Mouse (Mus musculus) erythroblast, adult 5-6 weeks (primary cell): ENCODE measurements at regions not wholly inside any gene's neighbourhood (a gene's known extent, or its start where the extent isn't known, plus 50 kb on each side); places are given as distances from the start of the nearest gene placed in this dataset.
"Not testable (repeated sequence)": the region's sequence is repeated elsewhere in the genome, so short reads cannot be mapped to it uniquely, and the experiment has no call there.

Experiments used
- ATAC-seq: replicated peaks from 2 replicates; pipeline ENCODE4 v1.8.0; 2016; ENCODE audit warnings: moderate number of reproducible peaks, mild to moderate bottlenecking, moderate TSS enrichment, inconsistent platforms; ENCODE audit not compliant: poor library complexity, low FRiP score, severe bottlenecking

DNA sequence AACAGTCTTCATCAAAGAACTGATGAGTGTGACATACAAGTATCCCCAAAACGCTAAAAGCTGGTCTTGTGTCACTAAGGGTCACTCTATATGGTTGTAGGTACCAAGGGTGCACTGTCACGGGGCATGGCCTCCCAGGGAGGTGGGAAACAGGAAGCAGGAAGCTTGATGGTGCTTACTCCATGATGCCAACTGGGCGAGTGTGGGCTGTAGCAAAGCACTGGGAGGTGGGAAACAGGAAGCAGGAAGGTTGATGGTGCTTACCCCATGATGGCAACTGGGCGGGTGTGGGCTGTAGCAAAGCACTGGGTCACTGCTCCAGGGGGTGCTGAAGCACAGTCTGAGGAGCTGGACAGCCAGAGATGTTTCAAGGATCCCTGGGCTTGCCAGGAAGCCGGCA is 1019.3 kb downstream of the Adam6a start:
- no peak for ATAC-seq

DNA sequence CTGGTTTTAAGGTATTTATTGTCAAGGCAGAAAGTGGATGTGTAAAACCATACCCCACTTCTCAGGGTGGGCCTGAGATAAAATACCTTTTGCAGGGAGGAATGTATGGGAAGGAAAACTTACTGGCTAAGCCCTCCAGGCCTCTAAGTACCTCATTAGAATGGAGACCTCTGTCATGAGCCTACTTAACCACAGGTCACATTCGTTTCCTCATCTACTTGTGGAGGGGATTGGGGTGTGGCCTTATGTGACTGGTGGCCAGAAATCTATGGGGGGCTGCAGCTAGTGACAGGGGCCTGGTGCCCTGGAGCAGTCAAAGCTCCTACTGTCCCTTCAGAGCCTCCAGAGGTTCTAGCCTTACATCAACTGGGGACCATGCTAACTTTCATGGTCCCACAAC is 1020.0 kb downstream of the Adam6a start:
- ATAC-seq, result no peak

DNA sequence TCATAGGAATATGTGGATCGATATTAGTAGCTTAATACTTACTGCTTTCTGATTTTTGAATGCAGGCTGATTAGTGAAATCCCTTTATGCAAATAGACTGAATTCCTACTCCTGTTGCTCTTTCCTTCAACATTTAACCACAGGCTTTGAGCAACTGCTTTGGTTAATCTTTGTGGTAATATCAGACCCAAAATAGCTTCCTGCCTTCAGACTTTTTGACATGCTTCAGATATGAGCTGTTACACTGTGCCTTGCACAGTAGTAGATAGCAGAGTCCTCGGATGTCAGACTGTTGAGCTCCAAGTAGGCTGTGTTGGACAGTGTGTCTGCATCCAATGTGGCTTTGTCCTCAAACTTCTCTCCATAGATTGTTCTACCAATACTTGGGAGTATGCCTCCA is 1020.6 kb downstream of the Adam6a start:
- ATAC-seq, result no peak

DNA sequence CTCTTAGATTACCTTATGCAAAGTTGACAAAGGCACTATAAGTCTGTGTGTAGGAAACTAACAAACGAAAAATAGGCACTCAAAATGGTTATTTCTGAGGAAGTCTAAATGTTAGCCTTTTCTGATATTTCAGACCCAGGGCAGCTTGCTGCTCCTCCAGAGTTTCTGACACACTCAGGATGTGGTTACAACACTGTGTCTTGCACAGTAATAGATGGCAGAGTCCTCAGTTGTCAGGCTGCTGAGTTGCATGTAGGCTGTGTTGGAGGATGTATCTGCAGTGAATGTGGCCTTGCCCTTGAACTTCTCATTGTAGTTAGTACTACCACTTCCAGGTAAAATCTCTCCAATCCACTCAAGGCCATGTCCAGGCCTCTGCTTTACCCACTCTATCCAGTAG is 1039.7 kb downstream of the Adam6a start:
- no peak for ATAC-seq

DNA sequence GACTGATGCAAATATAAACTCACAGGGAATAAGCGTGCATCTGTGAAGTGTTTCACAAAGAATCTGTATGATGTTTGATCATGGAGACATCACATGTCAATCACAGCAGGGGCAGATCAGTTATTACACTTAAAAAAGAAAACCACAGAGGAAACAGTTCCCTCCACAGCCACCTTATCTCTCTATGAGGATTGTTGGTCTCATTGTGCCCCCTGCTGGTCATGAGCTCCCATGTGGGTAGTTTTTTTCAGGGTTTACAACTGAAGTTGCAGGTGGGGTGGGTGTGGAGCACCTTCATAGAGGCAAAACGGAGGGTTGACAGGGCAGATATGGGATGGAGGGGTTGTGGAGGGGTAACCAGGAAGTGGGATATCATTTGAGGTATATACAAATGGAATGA is 1043.5 kb downstream of the Adam6a start:
- ATAC-seq, result no peak

DNA sequence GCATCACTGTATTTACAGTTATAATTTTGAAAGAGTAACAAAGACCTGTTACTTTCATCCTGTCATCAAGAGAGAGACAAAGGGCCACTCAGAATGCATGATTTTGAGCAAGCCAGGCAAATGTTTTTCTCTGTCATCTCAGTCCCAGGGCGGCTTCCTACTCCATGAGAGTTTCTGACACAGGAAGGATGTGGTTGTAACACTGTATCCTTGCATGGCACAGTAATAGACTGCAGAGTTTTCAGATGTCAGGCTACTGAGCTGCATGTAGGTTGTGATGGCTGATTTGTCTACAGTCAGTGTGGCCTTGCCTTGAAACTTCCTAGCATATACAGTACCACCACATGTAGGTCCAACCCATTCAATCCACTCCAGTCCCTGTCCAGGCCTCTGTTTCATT is 1054.0 kb downstream of the Adam6a start:
- ATAC-seq, result no peak

DNA sequence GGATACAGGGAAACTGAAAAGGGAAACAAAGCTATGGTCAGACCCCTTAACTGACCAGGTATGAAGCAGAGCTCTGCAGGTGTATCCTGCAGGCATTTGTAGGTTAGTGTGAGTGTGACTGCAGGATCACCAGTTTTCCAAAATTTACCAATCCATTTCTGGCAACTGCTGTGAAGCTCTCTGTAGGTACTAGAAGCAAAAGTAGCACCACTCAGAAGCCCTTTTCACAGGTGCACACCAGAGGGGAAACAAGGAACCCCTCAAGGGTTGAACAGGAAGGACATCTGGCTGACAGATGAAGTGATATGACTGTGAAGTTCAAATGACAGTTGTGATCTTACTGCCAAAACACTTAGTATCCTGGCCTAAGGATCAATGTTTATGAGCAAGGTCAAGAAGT is 1065.5 kb downstream of the Adam6a start:
- ATAC-seq, result no peak

DNA sequence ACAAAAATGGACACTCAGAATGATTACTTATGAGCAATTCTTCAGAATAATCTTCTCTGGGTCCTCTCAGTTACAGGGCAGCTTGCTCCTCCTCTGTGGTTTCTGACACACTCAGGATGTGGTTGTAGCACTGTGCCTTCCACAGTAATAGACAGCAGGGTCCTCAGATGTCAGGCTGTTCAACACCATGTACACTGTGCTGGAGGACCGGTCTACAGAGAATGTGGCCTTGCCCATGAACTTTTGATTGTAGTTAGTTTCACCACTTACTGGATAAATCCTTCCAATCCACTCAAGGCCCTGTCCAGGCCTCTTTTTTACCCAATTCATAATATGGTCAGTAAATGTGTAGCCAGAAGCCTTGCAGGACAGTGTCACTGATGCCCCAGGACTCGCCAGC is 1068.4 kb downstream of the Adam6a start:
- no peak for ATAC-seq

DNA sequence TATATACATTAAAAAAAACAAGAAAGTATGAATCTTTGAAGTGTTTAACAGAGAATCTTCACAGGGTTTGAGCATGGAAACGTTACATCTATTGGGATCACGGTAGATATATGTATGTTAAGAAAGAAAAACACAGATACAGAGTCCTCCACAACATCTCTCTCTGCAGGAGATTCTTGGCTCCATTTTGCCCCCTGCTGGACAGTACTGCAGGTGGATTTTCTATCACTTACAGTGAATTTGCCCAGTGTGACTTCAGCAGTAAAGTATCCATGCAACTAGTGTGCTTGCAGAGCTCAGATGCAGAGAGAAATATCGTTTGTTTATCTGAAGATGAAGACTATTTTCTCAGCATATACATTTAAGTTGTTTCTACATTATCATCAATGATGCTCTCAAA is 1071.5 kb downstream of the Adam6a start:
- no peak for ATAC-seq

DNA sequence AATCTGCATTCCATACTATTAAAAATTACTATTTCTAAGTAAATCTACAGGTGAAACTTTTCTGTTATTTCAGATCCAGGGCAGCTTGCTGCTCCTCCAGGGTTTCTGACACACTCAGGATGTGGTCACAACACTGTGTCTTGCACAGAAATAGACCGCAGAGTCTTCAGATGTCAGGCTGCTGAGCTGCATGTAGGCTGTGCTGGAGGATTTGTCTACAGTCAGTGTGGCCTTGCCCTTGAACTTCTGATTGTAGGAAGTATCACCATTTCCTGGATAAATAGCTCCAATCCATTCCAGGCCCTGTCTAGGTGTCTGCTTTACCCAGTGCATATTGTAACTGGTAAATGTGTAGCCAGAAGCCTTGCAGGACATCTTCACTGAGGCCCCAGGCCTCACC is 1072.0 kb downstream of the Adam6a start:
- ATAC-seq, result no peak

DNA sequence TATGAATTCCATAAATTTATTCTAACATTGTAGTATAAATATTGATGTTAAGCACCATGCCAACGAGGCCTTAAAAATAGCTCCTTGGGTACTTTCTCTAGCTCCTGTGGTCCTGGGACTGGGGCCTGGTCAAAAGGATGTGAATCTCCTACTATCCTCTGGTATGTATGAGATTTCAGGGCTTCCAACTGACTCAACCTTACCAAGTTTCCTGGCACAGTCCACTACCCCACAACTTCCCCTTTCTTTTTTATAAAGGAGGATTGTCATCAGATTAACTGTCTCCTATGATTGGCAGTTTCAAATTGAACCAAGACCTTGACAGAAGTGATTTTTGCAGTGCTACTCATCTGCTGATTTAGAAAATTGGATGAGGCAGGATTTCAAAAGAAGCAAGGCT is 1097.4 kb downstream of the Adam6a start:
- ATAC-seq, result no peak

DNA sequence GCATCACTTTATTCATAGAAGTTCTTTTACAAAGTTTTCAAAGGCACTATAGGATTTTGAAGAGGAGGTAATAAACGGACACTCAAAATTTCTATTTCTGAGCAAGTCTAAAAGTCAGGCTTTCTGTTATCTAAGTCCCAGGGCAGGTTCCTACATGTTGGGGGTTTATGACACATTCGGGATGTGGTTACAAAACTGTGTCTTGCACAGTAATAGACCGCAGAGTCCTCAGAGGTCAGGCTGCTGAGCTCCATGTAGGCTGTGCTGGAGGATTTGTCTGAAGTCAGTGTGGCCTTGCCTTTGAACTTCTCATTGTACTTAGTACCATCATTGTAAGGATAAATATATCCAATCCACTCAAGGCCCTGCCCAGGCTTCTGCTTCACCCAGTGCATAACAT is 1102.7 kb downstream of the Adam6a start:
- no peak for ATAC-seq

DNA sequence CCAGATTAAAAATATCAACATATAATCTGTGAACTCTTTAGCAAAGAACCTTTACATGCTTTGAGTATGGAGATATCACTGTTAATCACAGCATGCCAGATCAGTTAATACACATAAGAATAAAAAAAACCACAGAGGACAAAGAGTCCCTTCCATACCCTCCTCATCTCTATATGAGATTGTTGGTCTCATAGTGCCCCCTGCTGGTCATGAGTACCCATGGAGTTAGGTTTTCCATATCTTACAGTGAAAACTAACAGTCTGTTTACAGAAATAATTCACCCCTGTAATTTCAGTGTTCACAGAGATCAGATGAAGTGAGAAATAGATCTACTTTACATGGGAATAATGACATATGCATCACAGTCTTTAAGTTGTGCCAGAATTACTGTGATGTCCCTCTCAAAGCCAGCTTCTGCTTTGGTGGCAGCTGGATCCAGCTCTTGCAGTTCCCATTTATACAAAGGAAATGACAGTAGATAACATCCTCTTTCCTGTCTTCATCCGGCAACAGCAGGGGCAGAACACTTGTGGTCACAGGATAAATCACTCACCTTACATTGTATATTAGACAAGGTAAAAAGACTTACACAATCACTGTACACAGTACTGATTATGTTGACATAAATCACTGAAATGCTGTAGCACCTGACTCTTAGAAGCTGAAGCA is 1106.9 kb downstream of the Adam6a start:
- not testable (repeated sequence) for ATAC-seq

DNA sequence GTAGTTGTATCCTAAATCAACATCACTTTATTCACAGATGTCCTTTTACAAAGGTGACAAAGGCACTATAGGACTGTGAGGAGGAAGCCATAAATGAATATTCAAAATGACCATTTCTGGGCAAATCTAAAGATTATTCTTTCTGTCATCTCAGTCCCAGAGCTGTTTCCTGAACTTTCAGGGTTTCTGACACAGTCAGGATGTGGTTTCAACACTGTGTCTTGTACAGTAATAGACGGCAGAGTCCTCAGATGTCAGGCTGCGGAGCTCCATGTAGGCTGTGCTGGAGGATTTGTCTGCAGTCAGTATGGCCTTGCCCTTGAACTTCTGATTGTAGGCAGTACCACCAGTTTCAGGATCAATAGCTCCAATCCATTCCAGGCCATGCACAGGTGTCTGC is 1113.4 kb downstream of the Adam6a start:
- not testable (repeated sequence) for ATAC-seq
